Mouse (Mus musculus) mature B cell (primary cell): Measurements from ENCODE around the gene Sult2a8.
"Not testable (repeated sequence)": the region's sequence is repeated elsewhere in the genome, so short reads cannot be mapped to it uniquely, and the experiment has no call there.

Source experiments
- in situ Hi-C: fragments of 300-500 bp; cut with MboI; formaldehyde crosslinking; loops from 2 replicates; pipeline ENCODE4 v1.14.3; 2019

Sult2a8 gene

GRCm38 (mm10) chr7:14446534-14446933 lies at the start of gene Sult2a8:
Gene Sult2a8, minus strand, starts transcription at chr7:14446769.
- in situ Hi-C loops: no loop called here

GRCm38 (mm10) chr7:14494130-14494529 lies 47.6 kb upstream of the Sult2a8 start, which contains the start of gene Sult2a7:
Gene Sult2a7, minus strand, starts transcription at chr7:14494230.
- in situ Hi-C loops: no loop called here

GRCm38 (mm10) chr7:14492886-14493285 lies 46.3 kb upstream of the Sult2a8 start:
- in situ Hi-C loops: no loop called here

- in situ Hi-C loops: no loop called here
These were observed 7.0 kb downstream of the Sult2a8 start for GRCm38 (mm10) chr7:14439581-14439980.

GRCm38 (mm10) chr7:14438484-14438883 lies 8.1 kb downstream of the Sult2a8 start:
- in situ Hi-C loops: no loop called here

- in situ Hi-C loops: no loop called here
These were observed 8.5 kb downstream of the Sult2a8 start for GRCm38 (mm10) chr7:14438029-14438428.

- in situ Hi-C loops: not testable (repeated sequence)
These were observed 47.2 kb downstream of the Sult2a8 start for GRCm38 (mm10) chr7:14399363-14399762.

GRCm38 (mm10) chr7:14396462-14396861 lies 50.1 kb downstream of the Sult2a8 start:
- in situ Hi-C loops: no loop called here
